Mouse (Mus musculus) midbrain, embryonic 14.5 days (tissue): ENCODE measurements around the gene Gm8369. TPM values are rescaled to one million over a fixed set of nuclear protein-coding genes. Genes with fewer than 3 reads are reported as not detected.
"Not testable (repeated sequence)": the region's sequence is repeated elsewhere in the genome, so short reads cannot be mapped to it uniquely, and the experiment has no call there.

Source experiments
- ATAC-seq: fragments of 200-750 bp; cut with Nextera tagmentation; 2 replicates; pipeline ENCODE4 v1.8.0; 2017; ENCODE audit warnings: moderate number of reproducible peaks, moderate library complexity; ENCODE audit not compliant: low FRiP score, low TSS enrichment
- DNase-seq: peaks from one replicate; pipeline ENCODE4 v3.0.0-alpha.2; 2015
- H3K27ac ChIP-seq: fragments of 300-500 bp; sonication (generic); replicated peaks from 2 replicates; pipeline ENCODE4 v1.5.1; 2014; ENCODE audit warnings: mild to moderate bottlenecking, low read depth, low read length, moderate library complexity
- H3K27me3 ChIP-seq: fragments of 300-500 bp; sonication (generic); 2 replicates; pipeline ENCODE4 v1.6.1; 2014; ENCODE audit warnings: low read length, control low read depth, mixed read lengths; ENCODE audit not compliant: control insufficient read depth, insufficient read depth
- H3K36me3 ChIP-seq: fragments of 300-500 bp; sonication (generic); 2 replicates; pipeline ENCODE4 v1.6.1; 2014; ENCODE audit warnings: low read length, control low read depth; ENCODE audit not compliant: control insufficient read depth, insufficient read depth
- H3K4me1 ChIP-seq: fragments of 300-500 bp; sonication (generic); 2 replicates; pipeline ENCODE4 v1.6.1; 2014; ENCODE audit warnings: mild to moderate bottlenecking, antibody characterized with exemption, low read length, control low read depth; ENCODE audit not compliant: control insufficient read depth, insufficient read depth
- H3K4me2 ChIP-seq: fragments of 300-500 bp; sonication (generic); 2 replicates; pipeline ENCODE4 v1.6.1; 2014; ENCODE audit warnings: mild to moderate bottlenecking, low read length, moderate library complexity
- H3K4me3 ChIP-seq: fragments of 300-500 bp; sonication (generic); replicated peaks from 2 replicates; pipeline ENCODE4 v1.5.1; 2014; ENCODE audit warnings: low read depth, low read length
- H3K9ac ChIP-seq: fragments of 300-500 bp; sonication (generic); replicated peaks from 2 replicates; pipeline ENCODE4 v1.6.1; 2014; ENCODE audit warnings: mild to moderate bottlenecking, low read length, moderate library complexity
- H3K9me3 ChIP-seq: fragments of 300-500 bp; sonication (generic); 2 replicates; pipeline ENCODE4 v1.6.1; 2016; ENCODE audit warnings: low read length, control low read depth, mixed read lengths; ENCODE audit not compliant: control insufficient read depth
- WGBS: fragments of 180-500 bp; shearing (Covaris S2); extraction: QIAGEN DNeasy Blood & Tissue Kit; methylation state at CpG from one replicate; pipeline ENCODE4 v1.1.7; 2014; 5-methylcytosine and 5-hydroxymethylcytosine counted together
- polyA plus RNA-seq: library from polyadenylated mRNA; unstranded; fragments of >200 nt; fragmentation: Nextera tagmentation; extraction: Ambion mirVana; gene quantifications from 2 replicates; pipeline ENCODE4 v1.2.1, GENCODE M21; 2014

The Gm8369 gene
- polyA plus RNA-seq: not detected in 2 replicates

GRCm38 (mm10) chr19:11485746-11486145 lies at the start of gene Gm8369:
TSS of gene Gm8369 (plus strand) at chr19:11485938.
- Histone ChIP-seq H3K4me3 (no peak within 1 kb of the TSS), H3K9me3 (no peaks in the 10 kb centered on the region), H3K4me1 (no peaks in the 10 kb centered on the region), H3K36me3 (no peaks in the 10 kb centered on the region), H3K27me3 (no peaks in the 10 kb centered on the region), H3K4me2 (no peak within 1 kb of the TSS), H3K9ac (no peak within 1 kb of the TSS), H3K27ac (no peak within 1 kb of the TSS)
- WGBS: 80% methylated on average over 2 of the region's 2 CpGs
- DNase-seq (no peak), ATAC-seq (no peak)

GRCm38 (mm10) chr19:11443338-11443737 lies 42.4 kb upstream of the Gm8369 start, which contains the start of gene Ms4a4b:
TSS of gene Ms4a4b (plus strand) at chr19:11443553.
- DNase-seq (no peak), ATAC-seq (no peak)
- Histone ChIP-seq H3K9me3 (no peaks in the 10 kb centered on the region), H3K4me3 (no peak within 1 kb of the TSS), H3K4me1 (no peaks in the 10 kb centered on the region), H3K36me3 (no peaks in the 10 kb centered on the region), H3K27ac (no peak within 1 kb of the TSS), H3K4me2 (no peak within 1 kb of the TSS), H3K9ac (no peak within 1 kb of the TSS), H3K27me3 (no peaks in the 10 kb centered on the region)

- H3K36me3 ChIP-seq: no peaks in the 10 kb centered on the region
- no peak overlapping the region for H3K4me2 ChIP-seq
- H3K4me1 ChIP-seq: no peaks in the 10 kb centered on the region
- no peak overlapping the region for H3K4me3 ChIP-seq
- ATAC-seq (no peak), DNase-seq (no peak)
- H3K27ac ChIP-seq: no peak overlapping the region
- WGBS: 88% methylated on average over 5 of the region's 5 CpGs
- no peaks in the 10 kb centered on the region for H3K9me3 ChIP-seq
- no peaks in the 10 kb centered on the region for H3K27me3 ChIP-seq
- H3K9ac ChIP-seq: no peak overlapping the region
Observed at GRCm38 (mm10) chr19:11443964-11444363, 41.8 kb upstream of the Gm8369 start.

GRCm38 (mm10) chr19:11447238-11447637 lies 38.5 kb upstream of the Gm8369 start:
- DNase-seq (no peak), ATAC-seq (no peak)
- no peak overlapping the region for H3K4me3 ChIP-seq
- no peaks in the 10 kb centered on the region for H3K9me3 ChIP-seq
- H3K9ac ChIP-seq: no peak overlapping the region
- H3K27ac ChIP-seq: no peak overlapping the region
- 91% methylated on average over 2 of the region's 2 CpGs for WGBS
- H3K4me2 ChIP-seq: no peak overlapping the region
- no peaks in the 10 kb centered on the region for H3K27me3 ChIP-seq
- H3K4me1 ChIP-seq: no peaks in the 10 kb centered on the region
- H3K36me3 ChIP-seq: no peaks in the 10 kb centered on the region

- H3K9ac ChIP-seq, H3K4me2 ChIP-seq, ATAC-seq, H3K4me1 ChIP-seq, H3K27ac ChIP-seq, H3K36me3 ChIP-seq, H3K9me3 ChIP-seq, DNase-seq, H3K27me3 ChIP-seq, H3K4me3 ChIP-seq: not testable (repeated sequence)
- 75% methylated on average over 3 of the region's 4 CpGs for WGBS
Observed at GRCm38 (mm10) chr19:11459041-11459440, 26.7 kb upstream of the Gm8369 start.

GRCm38 (mm10) chr19:11464795-11465194 lies 20.9 kb upstream of the Gm8369 start:
- H3K9me3 ChIP-seq, H3K9ac ChIP-seq, H3K4me2 ChIP-seq, H3K36me3 ChIP-seq, H3K4me3 ChIP-seq, H3K27me3 ChIP-seq, ATAC-seq, DNase-seq, H3K27ac ChIP-seq, H3K4me1 ChIP-seq: not testable (repeated sequence)
- WGBS: 69% methylated on average over 1 of the region's 1 CpGs

- no peaks in the 10 kb centered on the region for H3K9me3 ChIP-seq
- no peak overlapping the region for H3K9ac ChIP-seq
- 79% methylated on average over 5 of the region's 5 CpGs for WGBS
- H3K4me3 ChIP-seq: no peak overlapping the region
- H3K27ac ChIP-seq: no peak overlapping the region
- no peaks in the 10 kb centered on the region for H3K4me1 ChIP-seq
- no peaks in the 10 kb centered on the region for H3K27me3 ChIP-seq
- no peak overlapping the region for H3K4me2 ChIP-seq
- ATAC-seq: no peak
- no peaks in the 10 kb centered on the region for H3K36me3 ChIP-seq
- no peak for DNase-seq
Observed at GRCm38 (mm10) chr19:11466471-11466870, 19.3 kb upstream of the Gm8369 start.

- not testable (repeated sequence) for H3K9me3 ChIP-seq, H3K4me1 ChIP-seq, H3K27me3 ChIP-seq, H3K9ac ChIP-seq, H3K4me3 ChIP-seq, H3K4me2 ChIP-seq, H3K27ac ChIP-seq, H3K36me3 ChIP-seq, ATAC-seq, DNase-seq
- 68% methylated on average over 1 of the region's 1 CpGs for WGBS
Observed at GRCm38 (mm10) chr19:11468361-11468760, 17.4 kb upstream of the Gm8369 start.

- H3K4me1 ChIP-seq, H3K27ac ChIP-seq, ATAC-seq, H3K4me3 ChIP-seq, H3K36me3 ChIP-seq, H3K9ac ChIP-seq, DNase-seq, H3K9me3 ChIP-seq, H3K4me2 ChIP-seq, H3K27me3 ChIP-seq: not testable (repeated sequence)
- WGBS: 89% methylated on average over 4 of the region's 4 CpGs
Observed at GRCm38 (mm10) chr19:11469215-11469614, 16.5 kb upstream of the Gm8369 start, which contains the start of gene Ms4a6c. TSS of gene Ms4a6c (plus strand) at chr19:11469366.
